Mouse (Mus musculus) liver (tissue): ENCODE measurements around the gene Gm21885.
A peak's percentile ranks its signal among the peaks of the same experiment; 100 is the strongest.

Experiments used
- DNase-seq: peaks from one replicate; pipeline ENCODE4 v3.0.0-alpha.2; 2020; ENCODE audit warnings: mixed read lengths

Gene Gm21885

GRCm38 (mm10) chr11:94281199-94282181 is at the start of gene Gm21885:
TSS of gene Gm21885 (plus strand) at chr11:94281873.
- DNase-seq: no peak

- no peak for DNase-seq
Observed at GRCm38 (mm10) chr11:94233405-94233804, 48.3 kb upstream of the Gm21885 start.

- DNase-seq: peak; percentile 62
Observed at GRCm38 (mm10) chr11:94234380-94234779, 47.3 kb upstream of the Gm21885 start.

- no peak for DNase-seq
Observed at GRCm38 (mm10) chr11:94234857-94235256, 46.8 kb upstream of the Gm21885 start.

- peak; percentile 76 for DNase-seq
Observed at GRCm38 (mm10) chr11:94236074-94236473, 45.6 kb upstream of the Gm21885 start.

GRCm38 (mm10) chr11:94238786-94239185 is 42.9 kb upstream of the Gm21885 start:
- DNase-seq: no peak

- no peak for DNase-seq
Observed at GRCm38 (mm10) chr11:94239706-94240105, 42.0 kb upstream of the Gm21885 start.

- DNase-seq: peak; percentile 34
Observed at GRCm38 (mm10) chr11:94242760-94243421, 38.8 kb upstream of the Gm21885 start.

GRCm38 (mm10) chr11:94243422-94244180 is 38.1 kb upstream of the Gm21885 start:
- no peak for DNase-seq

GRCm38 (mm10) chr11:94244385-94244784 is 37.3 kb upstream of the Gm21885 start:
- no peak for DNase-seq

GRCm38 (mm10) chr11:94245955-94246788 is 35.5 kb upstream of the Gm21885 start, which contains the start of gene Wfikkn2:
TSS of gene Wfikkn2 (minus strand) at chr11:94246005.
- DNase-seq: peak; percentile 24

GRCm38 (mm10) chr11:94246789-94247061 is 34.9 kb upstream of the Gm21885 start:
- no peak for DNase-seq

GRCm38 (mm10) chr11:94253156-94253555 is 28.5 kb upstream of the Gm21885 start:
- DNase-seq: no peak

- peak; percentile 19 for DNase-seq
Observed at GRCm38 (mm10) chr11:94253691-94254090, 28.0 kb upstream of the Gm21885 start.

GRCm38 (mm10) chr11:94255733-94256132 is 25.9 kb upstream of the Gm21885 start:
- DNase-seq: no peak

GRCm38 (mm10) chr11:94257987-94258386 is 23.7 kb upstream of the Gm21885 start:
- DNase-seq: no peak

GRCm38 (mm10) chr11:94259814-94260213 is 21.9 kb upstream of the Gm21885 start:
- peak; percentile 15 for DNase-seq

GRCm38 (mm10) chr11:94261585-94262370 is 19.9 kb upstream of the Gm21885 start:
- DNase-seq: peak; percentile 86

GRCm38 (mm10) chr11:94265134-94265785 is 16.4 kb upstream of the Gm21885 start:
- DNase-seq: peak; percentile 80

- peak; percentile 25 for DNase-seq
Observed at GRCm38 (mm10) chr11:94266155-94266554, 15.5 kb upstream of the Gm21885 start.

GRCm38 (mm10) chr11:94268761-94269160 is 12.9 kb upstream of the Gm21885 start:
- DNase-seq: no peak
